Mouse (Mus musculus): Measurements from ENCODE around the gene Il16.

DNA sequence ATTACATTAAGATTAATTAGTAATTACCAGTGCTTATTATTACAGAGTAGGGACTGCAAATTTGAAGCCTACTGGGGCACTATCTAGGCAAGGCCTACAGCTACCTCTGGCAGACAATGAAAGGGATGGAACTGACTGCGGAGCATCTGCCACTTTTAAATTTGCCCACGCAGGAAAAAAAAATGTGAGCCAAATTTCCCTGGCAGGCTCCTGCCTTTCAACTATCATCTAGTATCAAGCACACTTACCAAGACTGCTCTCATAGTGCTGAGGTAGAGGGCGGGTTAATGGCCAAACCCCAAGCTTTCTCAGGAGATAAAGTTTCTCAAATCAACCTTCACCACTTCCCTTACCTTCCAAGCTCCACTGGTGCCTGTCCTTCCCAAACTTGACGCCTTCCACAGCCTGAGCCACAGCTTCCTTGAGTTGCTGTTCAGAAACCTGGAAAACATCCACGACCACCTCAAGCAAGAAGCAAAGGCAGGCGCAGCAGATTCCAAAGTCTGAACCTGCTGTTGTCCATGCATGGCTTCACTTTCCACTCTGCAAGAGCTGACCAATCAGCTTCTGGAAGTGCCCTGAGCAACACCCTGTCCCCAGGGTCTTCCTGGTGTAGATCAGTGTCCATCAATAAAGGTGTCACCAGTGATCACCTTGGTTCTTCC, 82.7 kb downstream of the Il16 start:
- TF ChIP-seq CTCF (IDR thresholded peaks at IDR 0.05; ENCODE audit: low read depth, low read length) (no peak), POLR2A (IDR thresholded peaks at IDR 0.05; ENCODE audit: insufficient read depth, low read length) (no peak)
